Mouse (Mus musculus): ENCODE data around the gene Klk1b24. TPM values are rescaled to one million over a fixed set of nuclear protein-coding genes. Genes with fewer than 3 reads are reported as not detected.

The Klk1b24 gene
- polyA plus RNA-seq, 1 experiment, result 74.1 TPM

DNA sequence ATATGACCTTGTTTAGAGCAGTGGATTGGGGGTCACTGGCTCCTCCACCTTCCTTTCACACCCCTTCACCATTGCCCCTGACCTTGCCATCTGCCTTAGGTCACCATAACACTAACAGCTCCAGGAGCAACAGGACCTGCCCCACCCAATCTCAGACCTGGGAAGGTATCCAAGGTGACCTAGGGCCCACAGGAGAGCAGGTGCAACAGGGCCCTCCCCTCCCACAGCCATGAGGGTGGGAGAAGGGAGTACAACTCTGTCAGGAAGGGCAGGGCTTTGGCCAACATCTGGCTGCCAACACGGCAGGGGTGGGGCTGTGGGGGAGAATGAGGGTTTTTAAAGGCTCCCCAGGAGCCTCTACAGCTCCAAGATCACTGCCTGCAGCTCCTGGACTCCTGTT is 37.0 kb downstream of the Klk1b24 start, which contains the start of gene Klk1:
Gene Klk1, plus strand, starts transcription at position 285 of the 400 bp plus-strand sequence.
- H3K36me3 ChIP-seq (ENCODE audit: control insufficient read depth, insufficient read depth, low read length), result no peaks in the 10 kb centered on the region
- H3K4me1 ChIP-seq (ENCODE audit: control insufficient read depth, insufficient read depth, low read length), result peaks cover 1% of the 10 kb centered on the region
- no peak within 1 kb of the TSS for H3K4me3 ChIP-seq (ENCODE audit: control insufficient read depth, low read depth, low read length)
- H3K27me3 ChIP-seq (ENCODE audit: control insufficient read depth, insufficient read depth, low read length), result no peaks in the 10 kb centered on the region
- TF ChIP-seq POLR2A (IDR thresholded peaks at IDR 0.05; ENCODE audit: control insufficient read depth, low read depth, low read length) (no peak), CTCF (IDR thresholded peaks at IDR 0.05; ENCODE audit: control insufficient read depth, insufficient read depth, insufficient replicate concordance, low read depth, low read length) (no peak)
- H3K27ac ChIP-seq (ENCODE audit: control insufficient read depth, insufficient read depth, low read depth, low read length), result no peak within 1 kb of the TSS

DNA sequence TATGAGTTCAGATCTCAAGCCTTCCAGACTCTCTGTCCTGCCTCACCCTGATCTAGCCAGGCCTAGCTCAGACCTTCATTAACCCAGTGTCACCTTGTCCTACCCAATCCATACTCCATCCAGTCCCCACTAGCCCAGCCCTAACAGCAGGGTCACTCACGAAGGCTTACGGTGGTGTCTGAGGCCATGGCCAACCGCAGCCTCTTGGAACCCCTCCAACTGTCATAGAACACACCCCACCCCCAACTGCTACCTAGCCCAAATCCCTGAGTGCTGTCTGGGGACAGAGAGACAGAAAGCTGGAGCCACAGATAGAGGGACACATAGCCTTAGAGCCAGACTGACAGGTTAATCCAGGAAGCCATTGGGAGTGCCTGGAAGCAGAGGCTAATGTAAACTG is 47.9 kb downstream of the Klk1b24 start, which contains the start of gene Gm36864:
Gene Gm36864, plus strand, starts transcription at position 269 of the 400 bp plus-strand sequence.
- H3K4me3 ChIP-seq (ENCODE audit: control insufficient read depth, low read depth, low read length), result peak within 1 kb of the TSS; percentile 88
- peaks cover 3% of the 10 kb centered on the region for H3K4me1 ChIP-seq (ENCODE audit: control insufficient read depth, insufficient read depth, low read length)
- H3K27ac ChIP-seq (ENCODE audit: control insufficient read depth, insufficient read depth, low read depth, low read length), result peak within 1 kb of the TSS; percentile 96
- H3K27me3 ChIP-seq (ENCODE audit: control insufficient read depth, insufficient read depth, low read length), result no peaks in the 10 kb centered on the region
- no peaks in the 10 kb centered on the region; the same call in 1 of the 2 replicates for H3K36me3 ChIP-seq (ENCODE audit: control insufficient read depth, insufficient read depth, low read length)
- no peak for TF ChIP-seq CTCF (IDR thresholded peaks at IDR 0.05; ENCODE audit: control insufficient read depth, insufficient read depth, insufficient replicate concordance, low read depth, low read length)
- peak; percentile 81; the same call in 1 of the 2 replicates for TF ChIP-seq POLR2A (IDR thresholded peaks at IDR 0.05; ENCODE audit: control insufficient read depth, low read depth, low read length)

DNA sequence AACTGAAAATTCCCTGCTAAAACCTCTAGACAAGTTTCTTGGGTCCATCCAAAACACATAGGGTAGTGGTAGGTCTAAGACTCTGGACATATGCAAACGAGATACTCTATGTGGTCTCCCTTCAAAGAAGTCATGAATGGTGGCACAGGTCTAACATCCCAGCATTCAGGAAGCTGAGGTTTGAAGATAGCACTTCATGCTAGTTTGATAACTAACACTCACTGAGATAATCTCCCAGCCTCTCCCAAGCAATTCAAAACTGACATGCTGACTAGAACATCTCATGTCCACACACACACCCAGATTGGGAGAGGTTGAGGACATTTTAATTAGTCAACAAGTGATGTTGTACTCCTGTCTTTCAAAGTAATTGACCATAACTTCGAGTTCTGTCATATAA is 51.9 kb downstream of the Klk1b24 start:
- Histone ChIP-seq H3K27me3 (ENCODE audit: control insufficient read depth, insufficient read depth, low read length) (no peaks in the 10 kb centered on the region), H3K4me3 (ENCODE audit: control insufficient read depth, low read depth, low read length) (no peak overlapping the region), H3K27ac (ENCODE audit: control insufficient read depth, insufficient read depth, low read depth, low read length) (no peak overlapping the region), H3K4me1 (ENCODE audit: control insufficient read depth, insufficient read depth, low read length) (peaks cover 3% of the 10 kb centered on the region), H3K36me3 (ENCODE audit: control insufficient read depth, insufficient read depth, low read length) (no peaks in the 10 kb centered on the region; the same call in 1 of the 2 replicates)
- no peak for TF ChIP-seq CTCF (IDR thresholded peaks at IDR 0.05; ENCODE audit: control insufficient read depth, insufficient read depth, insufficient replicate concordance, low read depth, low read length)
- no peak for TF ChIP-seq POLR2A (IDR thresholded peaks at IDR 0.05; ENCODE audit: control insufficient read depth, low read depth, low read length)

DNA sequence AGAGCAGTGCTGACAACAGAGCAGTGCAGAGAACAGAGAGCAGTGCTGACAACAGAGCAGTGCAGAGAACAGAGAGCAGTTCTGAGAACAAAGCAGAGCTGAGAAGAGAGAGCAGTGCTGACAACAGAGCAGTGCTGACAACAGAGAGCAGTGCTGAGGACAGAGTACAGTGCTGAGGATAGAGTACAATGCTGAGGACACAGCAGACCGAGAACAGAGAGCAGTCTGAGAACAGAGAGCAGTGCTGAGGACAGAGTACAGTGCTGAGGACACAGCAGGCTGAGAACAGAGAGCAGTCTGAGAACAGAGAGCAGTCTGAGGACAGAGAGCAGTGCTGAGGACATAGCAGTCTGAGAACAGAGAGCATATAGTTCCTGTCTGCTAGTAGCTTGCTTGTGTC is 52.7 kb downstream of the Klk1b24 start:
- no peak for TF ChIP-seq CTCF (IDR thresholded peaks at IDR 0.05; ENCODE audit: control insufficient read depth, insufficient read depth, insufficient replicate concordance, low read depth, low read length)
- no peak for TF ChIP-seq POLR2A (IDR thresholded peaks at IDR 0.05; ENCODE audit: control insufficient read depth, low read depth, low read length)
- Histone ChIP-seq H3K36me3 (ENCODE audit: control insufficient read depth, insufficient read depth, low read length) (no peaks in the 10 kb centered on the region; the same call in 1 of the 2 replicates), H3K4me3 (ENCODE audit: control insufficient read depth, low read depth, low read length) (no peak overlapping the region), H3K27me3 (ENCODE audit: control insufficient read depth, insufficient read depth, low read length) (no peaks in the 10 kb centered on the region), H3K4me1 (ENCODE audit: control insufficient read depth, insufficient read depth, low read length) (peaks cover 3% of the 10 kb centered on the region), H3K27ac (ENCODE audit: control insufficient read depth, insufficient read depth, low read depth, low read length) (no peak overlapping the region)

DNA sequence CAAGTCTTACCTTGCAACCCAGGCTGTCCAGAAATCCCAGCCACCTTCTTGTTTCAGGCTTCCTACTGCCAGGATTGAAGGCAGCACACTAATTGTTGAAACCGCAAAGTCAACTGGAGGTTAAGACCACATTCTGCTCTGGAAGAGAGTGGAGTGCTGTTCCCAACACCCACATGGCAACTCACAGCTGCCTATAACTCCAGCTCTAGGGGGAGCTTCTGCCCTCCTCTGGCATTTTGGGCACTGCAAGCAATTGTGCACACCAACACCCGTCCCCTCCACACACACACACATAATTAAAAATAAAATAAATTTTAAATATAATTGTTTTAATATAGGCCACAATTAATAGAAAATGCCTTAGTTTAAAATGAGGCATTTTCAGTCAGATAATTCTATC is 53.1 kb downstream of the Klk1b24 start:
- TF ChIP-seq POLR2A (IDR thresholded peaks at IDR 0.05; ENCODE audit: control insufficient read depth, low read depth, low read length) (no peak), CTCF (IDR thresholded peaks at IDR 0.05; ENCODE audit: control insufficient read depth, insufficient read depth, insufficient replicate concordance, low read depth, low read length) (no peak)
- Histone ChIP-seq H3K4me1 (ENCODE audit: control insufficient read depth, insufficient read depth, low read length) (peaks cover 3% of the 10 kb centered on the region), H3K36me3 (ENCODE audit: control insufficient read depth, insufficient read depth, low read length) (no peaks in the 10 kb centered on the region; the same call in 1 of the 2 replicates), H3K27me3 (ENCODE audit: control insufficient read depth, insufficient read depth, low read length) (no peaks in the 10 kb centered on the region), H3K27ac (ENCODE audit: control insufficient read depth, insufficient read depth, low read depth, low read length) (no peak overlapping the region), H3K4me3 (ENCODE audit: control insufficient read depth, low read depth, low read length) (no peak overlapping the region)

Other genes with a start within 250 kb of the Klk1b24 start
- gene Klk1b8, start 237.6 kb upstream of the Klk1b24 start, polyA plus RNA-seq (2012; rRNA removed), result 93.8 and 107 TPM in 2 replicates
- 1.1 and 2.1 TPM in 2 replicates for gene Klk1b1, start 221.5 kb upstream of the Klk1b24 start, polyA plus RNA-seq (2012; rRNA removed)
- gene Klk1b9, start 212.2 kb upstream of the Klk1b24 start, polyA plus RNA-seq (2012; rRNA removed), result 13.8 and 14.9 TPM in 2 replicates
- gene Klk1b11, start 192.4 kb upstream of the Klk1b24 start, polyA plus RNA-seq (2012; rRNA removed), result not detected in 2 replicates
- gene Klk1b26, start 176.1 kb upstream of the Klk1b24 start, polyA plus RNA-seq (2012; rRNA removed), result 13.7 and 14.6 TPM in 2 replicates
- 41.9 and 52.7 TPM in 2 replicates for gene Klk1b27, start 135.9 kb upstream of the Klk1b24 start, polyA plus RNA-seq (2012; rRNA removed)
- gene Klk1b21, start 85.9 kb upstream of the Klk1b24 start, polyA plus RNA-seq (2012; rRNA removed), result 72.1 and 73.2 TPM in 2 replicates
- 7.0 and 9.2 TPM in 2 replicates for gene Klk1b22, start 75.6 kb upstream of the Klk1b24 start, polyA plus RNA-seq (2012; rRNA removed)
- gene Klk1b16, start 51.5 kb upstream of the Klk1b24 start, polyA plus RNA-seq (2012; rRNA removed), result 0.89 and 1.9 TPM in 2 replicates
- 5.2 and 7.8 TPM in 2 replicates for gene Klk1b3, start 10.0 kb downstream of the Klk1b24 start, polyA plus RNA-seq (2012; rRNA removed)
- 1.7 and 2.3 TPM in 2 replicates for gene Klk1b4, start 19.2 kb downstream of the Klk1b24 start, polyA plus RNA-seq (2012; rRNA removed)
- gene Klk1b5, start 27.7 kb downstream of the Klk1b24 start, polyA plus RNA-seq (2012; rRNA removed), result 3.4 and 4.0 TPM in 2 replicates
- 12.6 and 17.1 TPM in 2 replicates for gene Klk1, start 37.1 kb downstream of the Klk1b24 start, polyA plus RNA-seq (2012; rRNA removed)
- gene Gm36864, start 47.9 kb downstream of the Klk1b24 start, polyA plus RNA-seq (2012; rRNA removed), result 89.1 and 101 TPM in 2 replicates
- 1,462 and 1,528 TPM in 2 replicates for gene 1700028J19Rik, start 58.5 kb downstream of the Klk1b24 start, polyA plus RNA-seq (2012; rRNA removed)
- 53.2 and 55.4 TPM in 2 replicates for gene 2410002F23Rik, start 58.5 kb downstream of the Klk1b24 start, polyA plus RNA-seq (2012; rRNA removed)
- 29.1 and 29.8 TPM in 2 replicates for gene Acp4, start 69.1 kb downstream of the Klk1b24 start, polyA plus RNA-seq (2012; rRNA removed)
- gene Gm15517, start 73.2 kb downstream of the Klk1b24 start, polyA plus RNA-seq (2012; rRNA removed), result 3,148 and 3,520 TPM in 2 replicates
- gene Clec11a, start 118.7 kb downstream of the Klk1b24 start, polyA plus RNA-seq (2012; rRNA removed), result 1.7 and 3.1 TPM in 2 replicates
- 4.0 and 5.5 TPM in 2 replicates for gene Shank1, start 122.0 kb downstream of the Klk1b24 start, polyA plus RNA-seq (2012; rRNA removed)
- 2.0 TPM in 2 replicates for gene Syt3, start 195.9 kb downstream of the Klk1b24 start, polyA plus RNA-seq (2012; rRNA removed)
- gene 1700008O03Rik, start 197.6 kb downstream of the Klk1b24 start, polyA plus RNA-seq (2012; rRNA removed), result 112 and 131 TPM in 2 replicates
- 0.46 and 0.55 TPM in 2 replicates for gene Lrrc4b, start 240.8 kb downstream of the Klk1b24 start, polyA plus RNA-seq (2012; rRNA removed)

Data from testis, adult 2 months (tissue).